Mouse (Mus musculus): Measurements from ENCODE around the gene Pfkfb3. TPM values are rescaled to one million over a fixed set of nuclear protein-coding genes. Genes with fewer than 3 reads are reported as not detected.

Pfkfb3 gene
- polyA plus RNA-seq, 1 experiment from 2014 or later, result 15.5 TPM

- H3K4me3 ChIP-seq, result no peak overlapping the region
- WGBS, result 89% methylated on average over 3 of the region's 3 CpGs
- H3K27me3 ChIP-seq (ENCODE audit: poor library complexity, severe bottlenecking), result no peaks in the 10 kb centered on the region
- H3K36me3 ChIP-seq (replicated peaks), result no peaks in the 10 kb centered on the region
- no peaks in the 10 kb centered on the region for H3K9me3 ChIP-seq
- no peak overlapping the region for H3K27ac ChIP-seq
- H3K4me1 ChIP-seq, result no peaks in the 10 kb centered on the region
- no peak for DNase-seq (ENCODE audit: extremely low spot score, low spot score)
Measured at GRCm38 (mm10) chr2:11566898-11567297, 13.0 kb upstream of the Pfkfb3 start.

DNA sequence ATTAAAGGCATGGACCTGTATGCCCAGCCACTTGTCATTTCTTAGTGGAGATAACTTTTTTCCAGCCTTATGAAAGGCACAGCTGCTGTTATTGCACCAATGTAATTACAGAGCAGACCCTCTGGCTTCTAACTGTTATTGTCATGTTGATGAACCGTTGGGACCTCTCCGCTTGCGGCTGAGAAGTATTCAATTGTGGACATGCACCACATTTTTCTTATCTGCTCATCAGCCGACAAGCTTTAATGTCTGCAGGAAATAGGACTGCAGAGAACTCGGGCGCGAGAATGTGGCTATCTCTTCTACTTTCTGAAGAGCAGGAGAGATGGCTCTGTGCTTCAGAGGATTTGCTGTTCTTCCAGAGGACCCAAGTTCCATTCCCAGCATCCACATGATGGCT is 12.4 kb upstream of the Pfkfb3 start:
- Histone ChIP-seq H3K27ac (no peak overlapping the region), H3K36me3 (replicated peaks) (no peaks in the 10 kb centered on the region), H3K9me3 (no peaks in the 10 kb centered on the region), H3K4me3 (no peak overlapping the region), H3K27me3 (ENCODE audit: poor library complexity, severe bottlenecking) (no peaks in the 10 kb centered on the region), H3K4me1 (no peaks in the 10 kb centered on the region)
- WGBS, result 90% methylated on average over 7 of the region's 7 CpGs
- no peak for DNase-seq (ENCODE audit: extremely low spot score, low spot score)

DNA sequence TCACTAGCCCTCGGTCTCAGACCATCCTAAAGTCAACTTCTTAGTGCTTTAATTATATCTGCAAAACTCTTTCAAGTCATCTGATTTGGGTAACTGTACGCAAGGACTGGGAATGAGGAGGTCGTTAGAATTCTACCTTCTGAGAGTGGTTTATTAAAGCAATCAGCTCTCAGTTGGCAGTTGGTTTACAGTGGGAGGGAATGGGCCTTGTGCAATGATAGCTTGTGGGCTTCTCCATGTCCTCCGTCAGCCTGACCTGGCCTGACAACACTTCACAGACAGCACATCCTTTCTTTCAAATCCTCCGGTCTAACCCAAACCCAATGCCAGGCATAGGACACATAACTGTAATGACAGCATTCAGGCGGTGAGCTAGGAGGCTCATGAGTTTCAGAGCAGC is 10.9 kb upstream of the Pfkfb3 start:
- Histone ChIP-seq H3K27me3 (ENCODE audit: poor library complexity, severe bottlenecking) (no peaks in the 10 kb centered on the region), H3K36me3 (replicated peaks) (no peaks in the 10 kb centered on the region), H3K4me1 (no peaks in the 10 kb centered on the region), H3K27ac (no peak overlapping the region), H3K9me3 (no peaks in the 10 kb centered on the region), H3K4me3 (no peak overlapping the region)
- DNase-seq (ENCODE audit: extremely low spot score, low spot score), result no peak
- 92% methylated on average over 6 of the region's 6 CpGs for WGBS

GRCm38 (mm10) chr2:11563256-11563655 is 9.4 kb upstream of the Pfkfb3 start:
- WGBS, result 96% methylated on average over 17 of the region's 17 CpGs
- Histone ChIP-seq H3K9me3 (no peaks in the 10 kb centered on the region), H3K27ac (no peak overlapping the region), H3K4me3 (no peak overlapping the region), H3K27me3 (ENCODE audit: poor library complexity, severe bottlenecking) (no peaks in the 10 kb centered on the region), H3K4me1 (no peaks in the 10 kb centered on the region), H3K36me3 (replicated peaks) (no peaks in the 10 kb centered on the region)
- DNase-seq (ENCODE audit: extremely low spot score, low spot score), result no peak

- peaks cover 27% of the 10 kb centered on the region for H3K27me3 ChIP-seq (ENCODE audit: poor library complexity, severe bottlenecking)
- H3K9me3 ChIP-seq, result no peaks in the 10 kb centered on the region
- no peaks in the 10 kb centered on the region for H3K36me3 ChIP-seq (replicated peaks)
- H3K4me3 ChIP-seq, result no peak overlapping the region
- WGBS, result 91% methylated on average over 7 of the region's 7 CpGs
- peaks cover 6% of the 10 kb centered on the region for H3K4me1 ChIP-seq
- no peak for DNase-seq (ENCODE audit: extremely low spot score, low spot score)
- H3K27ac ChIP-seq, result no peak overlapping the region
Measured at GRCm38 (mm10) chr2:11558654-11559053, 4.8 kb upstream of the Pfkfb3 start.

- Histone ChIP-seq H3K36me3 (replicated peaks) (no peaks in the 10 kb centered on the region), H3K4me1 (peaks cover 20% of the 10 kb centered on the region), H3K27ac (no peak overlapping the region), H3K27me3 (ENCODE audit: poor library complexity, severe bottlenecking) (peaks cover 41% of the 10 kb centered on the region), H3K9me3 (no peaks in the 10 kb centered on the region), H3K4me3 (no peak overlapping the region)
- no peak for DNase-seq (ENCODE audit: extremely low spot score, low spot score)
- WGBS, result 66% methylated on average over 3 of the region's 3 CpGs
Measured at GRCm38 (mm10) chr2:11557244-11557643, 3.4 kb upstream of the Pfkfb3 start.

DNA sequence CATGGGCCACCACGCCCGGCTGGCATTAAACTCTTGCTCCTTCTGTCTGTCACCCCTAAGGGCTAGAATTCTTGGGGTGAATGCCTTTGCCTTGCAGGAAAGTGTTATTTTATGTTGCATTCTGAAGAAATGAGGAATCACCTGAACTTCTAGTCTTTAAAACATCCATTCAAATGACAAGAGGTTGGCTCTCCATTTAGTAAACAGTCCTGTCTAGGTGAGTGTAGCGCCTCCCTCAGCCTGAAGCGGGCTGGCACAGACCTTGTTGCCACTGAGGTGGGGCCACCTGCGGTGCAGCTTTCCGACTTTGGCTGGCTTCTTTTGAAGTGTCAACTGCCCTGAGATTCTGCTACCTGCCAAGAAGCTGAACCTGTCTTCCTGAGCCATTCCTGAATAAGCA is 1.4 kb upstream of the Pfkfb3 start:
- H3K27me3 ChIP-seq (ENCODE audit: poor library complexity, severe bottlenecking), result peaks cover 57% of the 10 kb centered on the region
- DNase-seq (ENCODE audit: extremely low spot score, low spot score), result no peak
- WGBS, result 49% methylated on average over 6 of the region's 6 CpGs
- H3K4me1 ChIP-seq, result peaks cover 25% of the 10 kb centered on the region
- H3K36me3 ChIP-seq (replicated peaks), result no peaks in the 10 kb centered on the region
- no peak overlapping the region for H3K4me3 ChIP-seq
- H3K9me3 ChIP-seq, result no peaks in the 10 kb centered on the region
- no peak overlapping the region for H3K27ac ChIP-seq

GRCm38 (mm10) chr2:11552966-11553451 is 868 bp downstream of the Pfkfb3 start:
- peaks cover 25% of the 10 kb centered on the region for H3K4me1 ChIP-seq
- peaks cover 67% of the 10 kb centered on the region for H3K27me3 ChIP-seq (ENCODE audit: poor library complexity, severe bottlenecking)
- no peaks in the 10 kb centered on the region for H3K9me3 ChIP-seq
- peak overlapping the region; percentile 65 for H3K4me3 ChIP-seq
- H3K27ac ChIP-seq, result peak overlapping the region; percentile 59
- no peaks in the 10 kb centered on the region for H3K36me3 ChIP-seq (replicated peaks)
- 2% methylated on average over 15 of the region's 15 CpGs for WGBS
- peak; percentile 37 for DNase-seq (ENCODE audit: extremely low spot score, low spot score)

GRCm38 (mm10) chr2:11552297-11552821 is 1.5 kb downstream of the Pfkfb3 start:
- DNase-seq (ENCODE audit: extremely low spot score, low spot score), result no peak
- peaks cover 25% of the 10 kb centered on the region for H3K4me1 ChIP-seq
- H3K9me3 ChIP-seq, result no peaks in the 10 kb centered on the region
- peaks cover 67% of the 10 kb centered on the region for H3K27me3 ChIP-seq (ENCODE audit: poor library complexity, severe bottlenecking)
- WGBS, result 2% methylated on average over 9 of the region's 9 CpGs
- no peaks in the 10 kb centered on the region for H3K36me3 ChIP-seq (replicated peaks)
- no peak overlapping the region for H3K27ac ChIP-seq
- H3K4me3 ChIP-seq, result peak overlapping the region; percentile 65

DNA sequence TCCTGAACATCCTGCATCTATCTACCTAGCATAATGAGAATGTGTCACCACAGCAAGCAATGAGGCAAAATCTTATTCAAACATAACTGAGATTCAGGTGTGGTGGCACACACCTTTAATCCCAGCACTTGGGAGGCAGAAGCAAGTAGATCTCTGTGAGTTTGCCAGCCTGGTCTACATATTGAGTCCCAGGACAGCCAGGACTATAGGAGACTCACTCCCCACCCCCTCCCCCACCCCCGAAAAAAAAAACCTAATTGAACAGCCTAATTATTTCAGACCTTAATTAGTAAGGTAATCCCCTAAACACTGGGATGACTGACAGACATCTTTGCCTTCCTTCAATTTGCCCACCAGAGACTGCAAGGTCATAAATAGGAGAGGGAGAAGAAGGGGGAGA is 2.2 kb downstream of the Pfkfb3 start:
- DNase-seq (ENCODE audit: extremely low spot score, low spot score), result no peak
- peaks cover 67% of the 10 kb centered on the region for H3K27me3 ChIP-seq (ENCODE audit: poor library complexity, severe bottlenecking)
- 24% methylated on average over 1 of the region's 1 CpGs for WGBS

DNA sequence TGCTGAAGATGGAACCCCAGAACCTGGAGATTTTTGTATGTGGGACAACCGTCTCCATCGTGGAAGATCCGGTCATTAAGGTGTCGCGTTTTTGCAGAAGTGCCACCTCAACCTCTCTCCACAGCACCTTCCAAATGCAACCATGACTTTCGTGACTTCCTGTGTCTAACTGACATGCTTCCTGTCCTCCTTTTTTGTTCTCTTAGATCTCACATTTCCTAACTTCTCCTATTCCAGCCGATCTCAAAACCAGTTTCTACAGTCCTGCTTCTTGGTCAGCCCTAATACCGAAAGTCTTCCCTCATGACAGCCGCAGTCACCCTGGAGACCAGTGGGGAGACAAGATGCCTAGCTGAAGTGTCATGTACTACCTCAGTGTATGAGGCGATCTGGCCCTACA is 5.4 kb downstream of the Pfkfb3 start:
- H3K4me3 ChIP-seq, result no peak overlapping the region
- DNase-seq (ENCODE audit: extremely low spot score, low spot score), result no peak
- WGBS, result 92% methylated on average over 10 of the region's 10 CpGs
- H3K36me3 ChIP-seq (replicated peaks), result no peaks in the 10 kb centered on the region
- H3K9me3 ChIP-seq, result no peaks in the 10 kb centered on the region
- H3K27me3 ChIP-seq (ENCODE audit: poor library complexity, severe bottlenecking), result peaks cover 38% of the 10 kb centered on the region
- no peak overlapping the region for H3K27ac ChIP-seq
- peaks cover 18% of the 10 kb centered on the region for H3K4me1 ChIP-seq

More for the DNA sequence above, 2.2 kb downstream of the Pfkfb3 start:
- Histone ChIP-seq H3K36me3 (replicated peaks) (no peaks in the 10 kb centered on the region), H3K4me3 (no peak overlapping the region), H3K4me1 (peaks cover 25% of the 10 kb centered on the region), H3K27ac (no peak overlapping the region), H3K9me3 (no peaks in the 10 kb centered on the region)

DNA sequence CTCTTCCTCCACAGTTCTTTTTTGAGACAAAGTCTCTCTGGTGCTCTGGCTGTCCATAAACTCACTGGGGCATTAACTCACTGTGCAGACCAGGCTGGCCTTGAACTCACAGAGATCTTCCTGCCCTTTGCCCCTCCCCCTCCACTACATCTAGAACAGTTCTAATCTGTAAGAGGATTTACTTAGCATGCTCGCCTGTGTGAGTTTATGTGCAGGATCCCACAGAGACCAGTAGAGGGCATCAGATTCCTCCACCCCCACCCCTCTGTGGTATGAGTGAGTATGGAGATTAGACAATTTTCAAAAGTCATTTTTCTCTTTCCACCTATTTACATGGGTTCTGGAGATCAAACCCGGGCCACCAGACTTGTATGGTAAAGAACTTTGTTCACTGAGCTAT is 6.3 kb downstream of the Pfkfb3 start:
- Histone ChIP-seq H3K27ac (no peak overlapping the region), H3K4me1 (peaks cover 9% of the 10 kb centered on the region), H3K4me3 (no peak overlapping the region), H3K36me3 (replicated peaks) (no peaks in the 10 kb centered on the region), H3K9me3 (no peaks in the 10 kb centered on the region), H3K27me3 (ENCODE audit: poor library complexity, severe bottlenecking) (peaks cover 29% of the 10 kb centered on the region)
- WGBS, result 69% methylated on average over 2 of the region's 2 CpGs
- no peak for DNase-seq (ENCODE audit: extremely low spot score, low spot score)

DNA sequence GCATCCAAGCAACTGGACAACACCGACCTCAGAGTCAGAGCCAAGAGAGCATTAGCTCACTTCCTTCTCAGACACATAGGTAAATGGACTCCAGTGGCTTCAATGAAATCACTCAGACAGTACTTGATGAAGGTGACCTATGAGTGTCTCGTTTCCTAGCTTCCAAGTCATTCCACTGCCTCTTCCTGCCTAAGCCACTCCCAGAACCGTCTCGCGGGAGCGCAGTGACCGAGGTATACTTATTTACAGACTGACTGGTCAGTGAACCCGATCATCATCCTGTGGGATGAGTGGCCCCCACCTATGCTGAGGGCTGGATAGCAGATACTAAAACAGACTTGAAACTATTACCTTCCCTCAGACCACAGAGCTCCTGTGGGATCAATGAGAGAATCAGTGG is 7.8 kb downstream of the Pfkfb3 start:
- 86% methylated on average over 8 of the region's 8 CpGs for WGBS
- Histone ChIP-seq H3K27me3 (ENCODE audit: poor library complexity, severe bottlenecking) (peaks cover 17% of the 10 kb centered on the region), H3K4me1 (no peaks in the 10 kb centered on the region), H3K36me3 (replicated peaks) (no peaks in the 10 kb centered on the region), H3K9me3 (no peaks in the 10 kb centered on the region), H3K4me3 (no peak overlapping the region), H3K27ac (no peak overlapping the region)
- DNase-seq (ENCODE audit: extremely low spot score, low spot score), result no peak

GRCm38 (mm10) chr2:11545380-11545779 is 8.5 kb downstream of the Pfkfb3 start:
- DNase-seq (ENCODE audit: extremely low spot score, low spot score), result no peak
- Histone ChIP-seq H3K27me3 (ENCODE audit: poor library complexity, severe bottlenecking) (peaks cover 11% of the 10 kb centered on the region), H3K9me3 (no peaks in the 10 kb centered on the region), H3K36me3 (replicated peaks) (no peaks in the 10 kb centered on the region), H3K27ac (no peak overlapping the region), H3K4me3 (no peak overlapping the region), H3K4me1 (no peaks in the 10 kb centered on the region)
- WGBS, result 38% methylated on average over 1 of the region's 1 CpGs
